Mouse (Mus musculus) liver, adult 2 months (tissue): Measurements from ENCODE around the gene Gm17455.

Experiments
- CTCF ChIP-seq: fragments of 200-500 bp; IDR thresholded peaks from 2 replicates; pipeline ENCODE4 v1.5.1; 2011; ENCODE audit warnings: low read depth, low read length, control low read depth
- POLR2A ChIP-seq: fragments of 200-500 bp; IDR thresholded peaks from 2 replicates; pipeline ENCODE4 v1.6.1; 2011; ENCODE audit warnings: low read length, control low read depth; ENCODE audit not compliant: insufficient read depth; ENCODE audit errors: extremely low read depth

- no peak for TF ChIP-seq CTCF
- TF ChIP-seq POLR2A: no peak
Measured at GRCm38 (mm10) chr10:60430001-60430400, 30.5 kb downstream of the Gm17455 start.
